Mouse (Mus musculus): ENCODE data around the gene Syngr3.

- TF ChIP-seq CTCF (IDR thresholded peaks at IDR 0.05; ENCODE audit: low read depth) (no peak), EP300 (optimal IDR thresholded peaks at IDR 0.05) (no peak)
Measured at GRCm38 (mm10) chr17:24649581-24650069, 40.1 kb downstream of the Syngr3 start.

All from stomach, postnatal 0 days (tissue).